Mouse (Mus musculus) myocyte (in vitro differentiated cells): ENCODE measurements at regions not wholly inside any gene's neighbourhood (a gene's known extent, or its start where the extent isn't known, plus 50 kb on each side); places are given as distances from the start of the nearest gene placed in this dataset.

ENCODE experiments used
- H3K27me3 ChIP-seq: one replicate; pipeline ENCODE4 v1.6.1; 2011; ENCODE audit not compliant: control insufficient read depth, insufficient read depth, insufficient read length
- H3K36me3 ChIP-seq: one replicate; pipeline ENCODE4 v1.6.1; 2011; ENCODE audit not compliant: control insufficient read depth, insufficient read depth
- H3K4me2 ChIP-seq: one replicate; pipeline ENCODE4 v1.6.1; 2011; ENCODE audit warnings: low read depth, control low read depth
- H3K4me3 ChIP-seq: one replicate; pipeline ENCODE4 v1.5.1; 2011; ENCODE audit warnings: mild to moderate bottlenecking, control low read depth, moderate library complexity
- H3K79me2 ChIP-seq: one replicate; pipeline ENCODE4 v1.6.1; 2011; ENCODE audit not compliant: control insufficient read depth, insufficient read depth
- H3ac ChIP-seq: one replicate; pipeline ENCODE4 v1.6.1; 2011; ENCODE audit not compliant: control insufficient read depth, insufficient read length
- CEBPB ChIP-seq: IDR thresholded peaks from 2 replicates; pipeline ENCODE4 v1.6.1; 2011; ENCODE audit warnings: mild to moderate bottlenecking, moderate library complexity; ENCODE audit not compliant: poor library complexity, insufficient read depth, severe bottlenecking
- E2F4 ChIP-seq: IDR thresholded peaks from one replicate; pipeline ENCODE4 v1.6.1; 2011; ENCODE audit warnings: mild to moderate bottlenecking, control low read depth, moderate library complexity; ENCODE audit not compliant: insufficient read depth
- MAX ChIP-seq: IDR thresholded peaks from one replicate; pipeline ENCODE4 v1.6.1; 2011; ENCODE audit warnings: low read depth, mild to moderate bottlenecking, control low read depth
- MYOD1 ChIP-seq, 3 experiments: IDR thresholded peaks; one replicate each; pipeline ENCODE4 v1.6.1; 2011; ENCODE audit warnings: control low read depth in 2 of 3, low read depth in 2 of 3, mild to moderate bottlenecking in 2 of 3, moderate library complexity in 1 of 3; ENCODE audit not compliant: insufficient read length in 2 of 3, control insufficient read depth in 1 of 3
- MYOG ChIP-seq, 3 experiments: IDR thresholded peaks; one replicate each; pipeline ENCODE4 v1.6.1; 2011; ENCODE audit warnings: control low read depth in 2 of 3, low read depth in 2 of 3, mild to moderate bottlenecking in 2 of 3; ENCODE audit not compliant: insufficient read length in 2 of 3, control insufficient read depth in 1 of 3, insufficient read depth in 1 of 3
- POLR2A ChIP-seq: IDR thresholded peaks from one replicate; pipeline ENCODE4 v1.6.1; 2011; ENCODE audit warnings: low read depth, mild to moderate bottlenecking, control low read depth, moderate library complexity; ENCODE audit not compliant: insufficient read length
- POLR2AphosphoS2 ChIP-seq: IDR thresholded peaks from one replicate; pipeline ENCODE4 v1.6.1; 2011; ENCODE audit warnings: low read depth, control low read depth; ENCODE audit not compliant: insufficient read length
- REST ChIP-seq: IDR thresholded peaks from one replicate; pipeline ENCODE4 v1.6.1; 2011; ENCODE audit warnings: mild to moderate bottlenecking, control low read depth, moderate library complexity; ENCODE audit not compliant: insufficient read depth, insufficient read length
- SRF ChIP-seq: IDR thresholded peaks from one replicate; pipeline ENCODE4 v1.6.1; 2011; ENCODE audit warnings: low read depth; ENCODE audit not compliant: control insufficient read depth, insufficient read length
- TCF12 ChIP-seq: IDR thresholded peaks from one replicate; pipeline ENCODE4 v1.6.1; 2011; ENCODE audit warnings: mild to moderate bottlenecking, control low read depth; ENCODE audit not compliant: poor library complexity, insufficient read depth, severe bottlenecking
- TCF3 ChIP-seq: IDR thresholded peaks from one replicate; pipeline ENCODE4 v1.6.1; 2011; ENCODE audit warnings: low read depth, control low read depth; ENCODE audit not compliant: insufficient read length
- USF1 ChIP-seq: IDR thresholded peaks from one replicate; pipeline ENCODE4 v1.6.1; 2011; ENCODE audit warnings: low read depth, mild to moderate bottlenecking, control low read depth, moderate library complexity

DNA sequence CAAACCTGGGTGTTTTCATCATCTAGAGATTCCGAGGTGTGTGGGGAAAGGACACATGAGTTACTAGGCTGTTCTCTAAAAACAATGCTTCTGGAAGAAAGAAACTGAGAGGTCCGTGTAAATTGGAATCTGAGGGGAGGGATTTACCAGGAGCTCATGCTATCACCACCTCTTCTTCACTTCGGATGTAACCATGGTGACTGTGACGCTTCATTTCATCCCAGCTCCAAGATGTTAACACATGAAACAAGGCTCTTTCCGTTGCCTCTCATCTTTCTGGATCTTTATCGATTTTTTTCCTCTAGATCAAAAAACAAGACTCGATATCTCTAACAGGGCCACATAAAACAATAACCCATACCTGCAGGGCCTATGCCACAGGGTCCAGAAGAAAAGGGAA is 89.2 kb upstream of the Dap start:
- no peaks in the 10 kb centered on the region for H3K79me2 ChIP-seq
- no peak overlapping the region for H3K4me2 ChIP-seq
- H3K27me3 ChIP-seq = no peaks in the 10 kb centered on the region
- H3ac ChIP-seq = no peak overlapping the region
- H3K4me3 ChIP-seq = no peak overlapping the region
- no peaks in the 10 kb centered on the region for H3K36me3 ChIP-seq
- no peak for TF ChIP-seq REST
- no peak for TF ChIP-seq MYOD1 (IDR thresholded peaks at IDR 0.05; ENCODE audit: control insufficient read depth in 1 of 3, insufficient read length in 2 of 3, low read depth in 2 of 3)
- no peak for TF ChIP-seq TCF12
- TF ChIP-seq POLR2AphosphoS2 = no peak
- TF ChIP-seq USF1 = no peak
- no peak for TF ChIP-seq E2F4

DNA sequence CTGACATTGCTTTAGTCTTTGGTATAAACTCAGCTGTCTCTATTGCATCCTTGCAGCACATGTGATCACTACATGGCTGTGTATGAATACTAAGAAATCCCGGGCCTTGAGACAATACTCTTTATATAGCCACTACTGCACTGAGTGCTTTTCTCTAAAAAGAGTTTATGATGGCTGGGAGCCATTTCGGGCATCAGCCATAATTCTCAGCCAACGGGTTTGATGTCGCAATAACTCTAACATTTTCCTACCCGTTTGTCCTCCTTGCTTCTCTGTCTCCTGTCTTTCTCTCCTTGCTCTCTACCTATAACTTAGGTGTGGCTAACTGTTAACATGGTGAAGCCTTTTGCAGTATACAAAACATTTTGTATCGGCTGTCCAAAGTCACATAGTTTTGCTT is 85.5 kb upstream of the Dap start:
- Histone ChIP-seq H3K4me2 (no peak overlapping the region), H3K27me3 (no peaks in the 10 kb centered on the region), H3ac (no peak overlapping the region), H3K4me3 (no peak overlapping the region), H3K36me3 (no peaks in the 10 kb centered on the region), H3K79me2 (no peaks in the 10 kb centered on the region)
- TF ChIP-seq TCF12 (no peak), CEBPB (peak; percentile 66; the same call in 1 of the 2 replicates)

DNA sequence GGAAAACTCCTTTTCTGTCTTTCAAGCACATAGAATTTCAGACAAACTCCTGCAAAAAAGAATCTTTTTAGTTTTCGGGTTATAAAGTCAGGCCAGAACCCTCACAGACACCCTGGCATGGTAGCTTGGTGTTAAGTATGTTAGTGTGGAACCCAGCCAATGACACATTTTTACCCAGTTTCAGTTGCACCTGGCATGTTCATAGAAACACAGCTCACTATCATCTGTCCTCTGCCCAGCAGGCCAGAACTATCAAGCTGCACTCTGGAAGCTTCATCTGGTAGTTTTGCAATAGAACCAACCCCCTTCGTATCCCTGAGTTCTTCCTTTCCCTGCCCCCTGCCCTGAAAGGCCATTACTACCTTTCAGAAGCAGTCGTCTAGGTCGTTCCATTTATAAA is 82.4 kb upstream of the Dap start:
- Histone ChIP-seq H3ac (no peak overlapping the region), H3K4me2 (no peak overlapping the region), H3K79me2 (no peaks in the 10 kb centered on the region), H3K27me3 (no peaks in the 10 kb centered on the region), H3K4me3 (no peak overlapping the region), H3K36me3 (no peaks in the 10 kb centered on the region)
- TF ChIP-seq SRF (no peak), TCF3 (no peak), USF1 (no peak), E2F4 (no peak), POLR2A (no peak), MYOD1 (IDR thresholded peaks at IDR 0.05; ENCODE audit: control insufficient read depth in 1 of 3, insufficient read length in 2 of 3, low read depth in 2 of 3) (peak in 1 of 3 experiments; percentile 27), MYOG (IDR thresholded peaks at IDR 0.05; ENCODE audit: control insufficient read depth in 1 of 3, insufficient read depth in 1 of 3, insufficient read length in 2 of 3, low read depth in 2 of 3) (no peak), CEBPB (no peak)

DNA sequence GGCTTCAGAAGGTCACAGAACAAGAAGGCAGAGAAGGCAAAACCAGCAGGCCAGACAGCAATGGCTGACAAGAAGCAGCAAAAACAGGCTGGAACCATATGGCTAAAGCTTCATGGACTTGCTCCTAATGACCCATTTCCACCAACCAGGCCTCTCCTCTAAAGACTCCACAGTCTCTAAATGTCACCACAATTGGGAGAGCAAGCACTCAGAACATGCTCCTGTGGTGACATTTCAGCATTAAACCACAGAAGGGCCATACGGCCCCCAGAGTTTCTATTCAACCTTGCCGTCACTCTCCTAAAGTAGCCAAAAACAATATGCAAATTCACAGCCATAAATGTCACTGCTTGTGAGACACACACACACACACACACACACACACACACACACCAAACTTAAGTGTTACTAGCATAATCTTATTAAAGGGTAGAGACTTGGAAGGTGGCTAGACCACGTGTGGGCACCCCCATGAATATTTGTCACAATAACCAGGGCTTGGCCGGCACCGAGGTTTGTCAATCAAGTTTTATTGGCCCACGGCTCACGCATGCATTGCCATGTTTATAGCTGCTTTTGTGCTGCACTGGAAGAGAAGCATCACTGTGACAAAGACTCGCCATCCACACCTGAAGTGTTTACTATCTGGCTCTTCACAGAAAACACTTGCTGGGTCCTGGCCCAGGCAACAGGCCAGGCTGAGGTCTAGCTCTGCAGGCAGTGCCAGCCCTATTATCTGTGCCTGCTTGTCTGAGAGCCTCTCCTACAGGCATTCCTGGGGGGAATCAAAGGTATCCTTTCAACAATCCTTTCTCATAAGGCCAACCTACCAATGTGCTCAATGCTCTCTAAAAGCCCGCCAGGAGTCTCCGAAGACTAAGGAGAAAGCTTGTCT is 75.6 kb upstream of the Dap start:
- no peak overlapping the region for H3K4me2 ChIP-seq
- H3ac ChIP-seq = no peak overlapping the region
- no peaks in the 10 kb centered on the region for H3K27me3 ChIP-seq
- no peaks in the 10 kb centered on the region for H3K36me3 ChIP-seq
- H3K79me2 ChIP-seq = no peaks in the 10 kb centered on the region
- H3K4me3 ChIP-seq = no peak overlapping the region
- no peak for TF ChIP-seq TCF3
- no peak for TF ChIP-seq E2F4
- no peak for TF ChIP-seq POLR2A
- TF ChIP-seq MAX = no peak
- TF ChIP-seq SRF = no peak
- TF ChIP-seq REST = no peak
- TF ChIP-seq TCF12 = no peak
- TF ChIP-seq MYOG (IDR thresholded peaks at IDR 0.05; ENCODE audit: control insufficient read depth in 1 of 3, insufficient read depth in 1 of 3, insufficient read length in 2 of 3, low read depth in 2 of 3) = no peak

DNA sequence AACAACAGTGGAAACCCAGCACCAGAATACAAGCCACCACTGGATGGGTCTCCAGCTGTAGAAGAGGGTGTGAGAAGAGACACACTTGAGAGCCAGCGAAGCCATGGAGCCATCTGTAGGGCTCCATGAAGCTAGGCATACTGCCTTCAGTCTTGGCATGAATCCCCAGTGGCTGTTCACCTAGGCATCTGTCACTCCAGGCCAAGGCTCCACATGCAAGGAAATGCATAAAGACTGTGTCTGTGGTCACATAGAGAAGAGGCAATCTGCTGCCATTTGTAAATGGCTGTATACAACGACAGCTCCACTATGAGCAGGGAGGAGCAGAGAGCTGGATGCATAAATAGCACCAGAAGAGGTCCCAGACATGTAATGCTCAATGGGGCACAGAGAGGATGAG is 74.3 kb upstream of the Dap start:
- Histone ChIP-seq H3ac (no peak overlapping the region), H3K79me2 (no peaks in the 10 kb centered on the region), H3K27me3 (no peaks in the 10 kb centered on the region), H3K4me3 (no peak overlapping the region), H3K36me3 (no peaks in the 10 kb centered on the region), H3K4me2 (no peak overlapping the region)
- no peak for TF ChIP-seq POLR2A
- no peak for TF ChIP-seq E2F4
- no peak for TF ChIP-seq TCF12
- TF ChIP-seq TCF3 = no peak
- no peak for TF ChIP-seq SRF
- no peak for TF ChIP-seq USF1
- TF ChIP-seq MYOG (IDR thresholded peaks at IDR 0.05; ENCODE audit: control insufficient read depth in 1 of 3, insufficient read depth in 1 of 3, insufficient read length in 2 of 3, low read depth in 2 of 3) = no peak
- TF ChIP-seq POLR2AphosphoS2 = no peak
- no peak for TF ChIP-seq MYOD1 (IDR thresholded peaks at IDR 0.05; ENCODE audit: control insufficient read depth in 1 of 3, insufficient read length in 2 of 3, low read depth in 2 of 3)
- no peak for TF ChIP-seq MAX
- no peak for TF ChIP-seq CEBPB
- no peak for TF ChIP-seq REST
